Mouse (Mus musculus) olfactory bulb, adult 2 months (tissue): ENCODE measurements around the gene Scgb2b2.

Experiments
- CTCF ChIP-seq: fragments of 200-500 bp; IDR thresholded peaks from 2 replicates; pipeline ENCODE4 v1.5.1; 2012; ENCODE audit warnings: low read depth, mild to moderate bottlenecking, low read length, moderate library complexity; ENCODE audit not compliant: insufficient read depth
- POLR2A ChIP-seq: fragments of 200-500 bp; IDR thresholded peaks from 2 replicates; pipeline ENCODE4 v1.6.1; 2012; ENCODE audit warnings: mild to moderate bottlenecking, low read depth, low read length, moderate library complexity; ENCODE audit not compliant: insufficient read depth

DNA sequence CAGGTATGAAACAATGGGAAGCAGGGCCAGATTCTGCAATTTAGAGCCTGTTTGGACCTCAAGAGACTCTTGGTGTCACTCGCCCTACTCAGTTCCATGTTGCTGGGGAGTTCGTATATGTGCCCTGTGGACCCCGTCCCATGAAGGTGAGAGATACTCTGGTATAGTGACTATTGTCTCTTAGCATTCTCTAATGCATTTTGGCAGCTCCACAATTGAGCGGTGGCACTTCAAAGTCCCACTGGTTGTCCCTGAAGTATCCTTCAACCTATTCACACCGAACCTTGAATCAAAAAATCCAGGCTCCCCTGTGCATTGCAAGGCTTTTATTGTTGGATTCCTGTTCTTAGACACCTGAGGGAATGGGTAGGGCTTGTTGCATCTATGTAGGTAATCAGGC lies at the start of gene Scgb2b2:
- TF ChIP-seq POLR2A (no peak), CTCF (no peak)
